Mouse (Mus musculus) hindbrain, embryonic 13.5 days (tissue): Measurements from ENCODE around the gene Pbx2. TPM values are rescaled to one million over a fixed set of nuclear protein-coding genes. Genes with fewer than 3 reads are reported as not detected.
A peak's percentile ranks its signal among the peaks of the same experiment; 100 is the strongest.

Experiments
- ATAC-seq: fragments of 200-750 bp; cut with Nextera tagmentation; 2 replicates; pipeline ENCODE4 v1.8.0; 2017; ENCODE audit warnings: moderate TSS enrichment; ENCODE audit not compliant: low FRiP score
- H3K27ac ChIP-seq: fragments of 300-500 bp; sonication (generic); 2 replicates; pipeline ENCODE4 v1.5.1; 2015; ENCODE audit warnings: inconsistent platforms, mild to moderate bottlenecking, moderate library complexity
- H3K27me3 ChIP-seq: fragments of 300-500 bp; sonication (generic); 2 replicates; pipeline ENCODE4 v1.6.1; 2015; ENCODE audit warnings: mild to moderate bottlenecking, inconsistent platforms
- H3K36me3 ChIP-seq: fragments of 300-500 bp; sonication (generic); 2 replicates; pipeline ENCODE4 v1.6.1; 2015; ENCODE audit warnings: mild to moderate bottlenecking, inconsistent platforms
- H3K4me1 ChIP-seq: fragments of 300-500 bp; sonication (generic); replicated peaks from 2 replicates; pipeline ENCODE4 v1.6.1; 2015; ENCODE audit warnings: inconsistent platforms
- H3K4me2 ChIP-seq: fragments of 300-500 bp; sonication (generic); 2 replicates; pipeline ENCODE4 v1.6.1; 2015; ENCODE audit warnings: inconsistent platforms, mild to moderate bottlenecking, moderate library complexity
- H3K4me3 ChIP-seq: fragments of 300-500 bp; sonication (generic); 2 replicates; pipeline ENCODE4 v1.5.1; 2015; ENCODE audit warnings: mild to moderate bottlenecking, inconsistent platforms
- H3K9ac ChIP-seq: fragments of 300-500 bp; sonication (generic); 2 replicates; pipeline ENCODE4 v1.6.1; 2015; ENCODE audit warnings: mild to moderate bottlenecking, inconsistent platforms
- H3K9me3 ChIP-seq: fragments of 300-500 bp; sonication (generic); 2 replicates; pipeline ENCODE4 v1.6.1; 2016; ENCODE audit warnings: inconsistent platforms
- WGBS: fragments of 180-500 bp; shearing (Covaris S2); methylation state at CpG from one replicate; pipeline ENCODE4 v1.1.7; 2015; 5-methylcytosine and 5-hydroxymethylcytosine counted together
- polyA plus RNA-seq: library from polyadenylated mRNA; unstranded; fragments of >200 nt; fragmentation: Nextera tagmentation; extraction: Ambion mirVana; gene quantifications from 2 replicates; pipeline ENCODE4 v1.2.1, GENCODE M21; 2015

Gene Pbx2
- polyA plus RNA-seq, 1 experiment from 2014 or later = 8.9 TPM

DNA sequence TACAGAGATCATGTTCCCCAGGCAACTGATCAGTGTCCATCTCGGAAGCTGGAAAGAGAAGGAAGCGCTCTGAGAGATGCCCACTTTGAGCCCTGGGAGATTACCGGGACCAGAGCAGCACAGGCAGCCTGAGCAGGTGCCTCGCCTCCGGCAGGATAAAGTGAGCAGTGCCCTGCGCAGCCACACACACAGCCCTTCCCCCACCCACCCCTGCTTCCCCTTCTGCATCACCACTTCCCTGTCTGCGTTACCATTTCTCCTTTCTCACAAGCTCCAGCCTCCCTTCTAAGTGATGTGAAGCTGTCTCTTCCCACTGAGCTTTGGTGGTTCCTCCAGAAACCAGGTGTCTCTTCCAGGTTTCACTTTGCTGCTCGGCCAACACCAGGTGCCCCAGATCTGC is 29.9 kb upstream of the Pbx2 start:
- H3K9ac ChIP-seq = 0 out of 2 replicates have a peak overlapping the region, but pooled peaks have one; percentile 19
- H3K9me3 ChIP-seq = no peaks in the 10 kb centered on the region
- H3K4me2 ChIP-seq = no peak overlapping the region
- WGBS = 41% methylated on average over 8 of the region's 8 CpGs
- peaks cover 8% of the 10 kb centered on the region; the same call in 1 of the 2 replicates for H3K27me3 ChIP-seq
- no peak overlapping the region for H3K4me3 ChIP-seq
- no peak overlapping the region for H3K27ac ChIP-seq
- no peak for ATAC-seq
- H3K4me1 ChIP-seq = peaks cover 10% of the 10 kb centered on the region; the same call in 1 of the 2 replicates
- no peaks in the 10 kb centered on the region for H3K36me3 ChIP-seq

DNA sequence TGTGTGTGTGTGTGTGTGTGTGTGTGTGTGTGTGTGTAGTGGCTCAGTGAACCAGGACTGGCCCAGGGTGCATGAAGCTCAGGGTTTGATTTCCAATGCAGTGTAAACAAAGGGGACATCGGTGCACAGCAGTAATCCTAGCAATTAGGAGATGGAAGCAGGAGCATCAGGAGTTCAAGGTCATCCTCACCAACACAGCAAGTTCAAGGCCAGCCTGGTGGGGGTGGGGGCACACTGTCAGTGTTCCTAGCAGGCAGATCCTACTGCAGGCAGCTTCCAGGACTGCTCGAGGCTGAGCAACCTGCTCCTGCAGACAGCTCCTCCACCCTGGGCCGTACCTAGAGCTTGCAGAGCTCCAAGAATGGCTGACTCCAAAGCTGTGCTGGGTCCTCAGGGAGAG is 28.5 kb upstream of the Pbx2 start:
- 66% methylated on average over 3 of the region's 3 CpGs for WGBS
- H3K27ac ChIP-seq = no peak overlapping the region
- peaks cover 11% of the 10 kb centered on the region for H3K27me3 ChIP-seq
- H3K4me2 ChIP-seq = no peak overlapping the region
- no peak for ATAC-seq
- no peak overlapping the region for H3K9ac ChIP-seq
- H3K9me3 ChIP-seq = no peaks in the 10 kb centered on the region
- peaks cover 10% of the 10 kb centered on the region; the same call in 1 of the 2 replicates for H3K4me1 ChIP-seq
- H3K36me3 ChIP-seq = no peaks in the 10 kb centered on the region
- H3K4me3 ChIP-seq = no peak overlapping the region

DNA sequence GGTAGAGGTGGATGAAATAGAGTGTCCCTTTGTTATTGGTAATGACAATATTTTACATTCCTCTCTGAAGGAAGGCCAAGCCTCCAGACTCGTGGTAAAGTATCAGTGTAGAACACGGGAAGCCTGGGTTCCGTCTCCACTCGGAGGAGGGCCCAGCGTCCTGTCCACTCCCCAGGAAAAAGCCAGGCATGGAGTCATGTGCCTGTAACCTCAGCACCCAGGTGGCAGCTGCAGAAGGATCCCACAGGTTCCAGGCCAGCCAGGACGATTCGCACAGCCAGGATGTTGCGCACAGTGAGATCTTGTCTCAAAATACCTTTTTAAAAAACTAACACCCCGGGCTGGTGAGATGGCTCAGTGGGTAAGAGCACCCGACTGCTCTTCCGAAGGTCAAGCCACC is 27.7 kb upstream of the Pbx2 start:
- no peak for ATAC-seq
- H3K36me3 ChIP-seq = no peaks in the 10 kb centered on the region
- whole genome bisulfite sequencing = 77% methylated on average over 11 of the region's 11 CpGs
- no peaks in the 10 kb centered on the region for H3K9me3 ChIP-seq
- H3K4me1 ChIP-seq = peaks cover 10% of the 10 kb centered on the region; the same call in 1 of the 2 replicates
- H3K4me2 ChIP-seq = no peak overlapping the region
- H3K27ac ChIP-seq = no peak overlapping the region
- H3K9ac ChIP-seq = no peak overlapping the region
- H3K4me3 ChIP-seq = no peak overlapping the region
- peaks cover 11% of the 10 kb centered on the region for H3K27me3 ChIP-seq

DNA sequence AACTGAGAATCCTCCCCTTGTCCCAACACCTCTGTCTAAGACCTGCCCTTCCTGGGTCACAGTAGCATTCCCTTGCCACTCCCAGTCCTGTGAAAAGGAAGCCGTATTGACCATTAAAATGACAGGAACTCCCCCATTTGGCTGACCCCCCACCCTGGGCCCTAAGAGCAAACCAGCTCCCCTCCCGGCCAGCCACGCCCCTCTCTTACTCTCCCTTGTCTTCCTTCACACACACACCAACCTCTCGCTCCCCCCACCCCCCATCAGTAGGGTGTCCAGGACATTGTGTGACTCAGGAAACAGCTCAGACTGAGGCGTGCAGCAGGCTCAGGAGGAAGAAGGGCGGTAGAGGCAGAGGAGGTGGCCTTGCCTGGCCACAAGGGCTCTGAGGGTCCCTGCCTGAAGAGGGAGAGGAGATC is 27.1 kb upstream of the Pbx2 start, which contains the start of gene Notch4:
Gene Notch4, plus strand, starts transcription at position 266 of the 419 bp plus-strand sequence.
- Histone ChIP-seq H3K4me3 (no peak within 1 kb of the TSS), H3K27ac (peak within 1 kb of the TSS; percentile 64), H3K36me3 (no peaks in the 10 kb centered on the region), H3K4me2 (peak within 1 kb of the TSS; percentile 17), H3K4me1 (peaks cover 10% of the 10 kb centered on the region; the same call in 1 of the 2 replicates), H3K27me3 (peaks cover 11% of the 10 kb centered on the region), H3K9ac (peak within 1 kb of the TSS; percentile 51; the same call in 1 of the 2 replicates), H3K9me3 (no peaks in the 10 kb centered on the region)
- ATAC-seq = no peak
- 20% methylated on average over 6 of the region's 6 CpGs for WGBS

DNA sequence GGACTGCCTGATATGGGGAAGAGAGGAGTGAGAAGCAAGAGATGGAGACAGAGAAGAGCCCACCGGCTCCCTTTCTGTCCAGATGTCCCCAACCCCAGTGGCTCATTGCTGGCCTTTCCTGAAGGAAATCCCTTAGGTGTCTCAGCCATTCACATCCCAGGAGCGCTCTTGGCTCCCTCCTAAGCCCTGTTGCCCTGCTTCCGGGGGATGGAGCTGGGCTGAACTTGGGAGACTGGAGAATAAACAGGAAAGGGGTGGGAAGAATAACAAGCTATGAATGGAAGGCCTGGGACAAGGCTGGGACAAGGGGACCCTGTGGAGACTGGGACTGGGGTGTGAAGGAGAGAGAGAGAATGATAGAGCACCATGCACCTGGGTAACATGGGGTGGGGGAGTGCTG is 26.3 kb upstream of the Pbx2 start:
- Histone ChIP-seq H3K36me3 (no peaks in the 10 kb centered on the region), H3K4me2 (peak overlapping the region; percentile 17), H3K9me3 (no peaks in the 10 kb centered on the region), H3K4me3 (no peak overlapping the region), H3K27me3 (peaks cover 11% of the 10 kb centered on the region), H3K9ac (0 out of 2 replicates have a peak overlapping the region, but pooled peaks have one; percentile 51), H3K27ac (peak overlapping the region; percentile 64), H3K4me1 (peaks cover 10% of the 10 kb centered on the region; the same call in 1 of the 2 replicates)
- 59% methylated on average over 3 of the region's 3 CpGs for WGBS
- no peak for ATAC-seq

DNA sequence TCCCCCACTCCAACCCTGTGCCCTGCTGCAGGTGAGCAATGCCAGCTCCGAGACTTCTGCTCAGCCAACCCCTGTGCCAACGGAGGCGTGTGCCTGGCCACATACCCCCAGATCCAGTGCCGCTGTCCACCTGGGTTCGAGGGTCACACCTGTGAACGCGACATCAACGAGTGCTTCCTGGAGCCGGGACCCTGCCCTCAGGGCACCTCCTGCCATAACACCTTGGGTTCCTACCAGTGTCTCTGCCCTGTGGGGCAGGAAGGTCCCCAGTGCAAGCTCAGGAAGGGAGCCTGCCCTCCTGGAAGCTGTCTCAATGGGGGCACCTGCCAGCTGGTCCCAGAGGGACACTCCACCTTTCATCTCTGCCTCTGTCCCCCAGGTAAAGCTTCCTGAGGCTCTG is 23.8 kb upstream of the Pbx2 start:
- Histone ChIP-seq H3K9me3 (no peaks in the 10 kb centered on the region), H3K4me3 (no peak overlapping the region), H3K27me3 (peaks cover 13% of the 10 kb centered on the region), H3K27ac (no peak overlapping the region), H3K4me1 (peaks cover 7% of the 10 kb centered on the region; the same call in 1 of the 2 replicates), H3K36me3 (no peaks in the 10 kb centered on the region), H3K4me2 (no peak overlapping the region), H3K9ac (no peak overlapping the region)
- no peak for ATAC-seq
- WGBS = 69% methylated on average over 9 of the region's 9 CpGs

DNA sequence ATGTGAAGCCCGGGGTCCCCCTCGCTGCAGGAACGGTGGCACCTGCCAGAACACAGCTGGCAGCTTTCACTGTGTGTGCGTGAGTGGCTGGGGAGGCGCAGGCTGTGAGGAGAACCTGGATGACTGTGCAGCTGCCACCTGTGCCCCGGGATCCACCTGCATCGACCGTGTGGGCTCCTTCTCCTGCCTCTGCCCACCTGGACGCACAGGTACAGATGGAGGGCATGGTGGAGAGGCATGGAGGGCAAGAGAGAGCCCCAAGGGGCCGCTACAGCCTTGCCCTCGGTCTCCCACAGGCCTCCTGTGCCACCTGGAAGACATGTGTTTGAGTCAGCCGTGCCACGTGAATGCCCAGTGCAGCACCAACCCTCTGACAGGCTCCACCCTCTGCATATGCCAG is 22.6 kb upstream of the Pbx2 start:
- Histone ChIP-seq H3K4me3 (no peak overlapping the region), H3K4me1 (peaks cover 7% of the 10 kb centered on the region; the same call in 1 of the 2 replicates), H3K9me3 (no peaks in the 10 kb centered on the region), H3K27me3 (peaks cover 13% of the 10 kb centered on the region), H3K9ac (no peak overlapping the region), H3K36me3 (no peaks in the 10 kb centered on the region), H3K4me2 (no peak overlapping the region), H3K27ac (no peak overlapping the region)
- no peak for ATAC-seq
- WGBS = 82% methylated on average over 13 of the region's 13 CpGs

DNA sequence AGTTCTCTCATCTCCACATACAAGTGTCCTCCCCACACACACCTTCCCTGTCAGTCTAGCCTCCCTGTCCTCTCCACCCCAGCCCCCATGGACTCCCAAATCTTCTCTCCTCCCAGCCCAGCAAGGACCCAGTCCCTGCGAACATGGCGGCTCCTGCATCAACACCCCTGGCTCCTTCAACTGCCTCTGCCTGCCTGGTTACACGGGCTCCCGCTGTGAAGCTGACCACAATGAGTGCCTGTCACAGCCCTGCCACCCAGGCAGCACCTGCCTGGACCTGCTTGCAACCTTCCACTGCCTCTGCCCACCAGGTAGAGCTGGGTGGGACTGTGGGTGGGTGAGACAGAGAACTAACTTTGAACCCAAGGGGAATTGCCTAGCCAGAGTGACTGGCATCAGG is 21.1 kb upstream of the Pbx2 start:
- H3K36me3 ChIP-seq = no peaks in the 10 kb centered on the region
- H3K4me2 ChIP-seq = no peak overlapping the region
- no peak overlapping the region for H3K4me3 ChIP-seq
- H3K27ac ChIP-seq = no peak overlapping the region
- no peaks in the 10 kb centered on the region for H3K9me3 ChIP-seq
- ATAC-seq = no peak
- no peak overlapping the region for H3K9ac ChIP-seq
- 66% methylated on average over 4 of the region's 4 CpGs for WGBS
- H3K4me1 ChIP-seq = no peaks in the 10 kb centered on the region; the same call in 1 of the 2 replicates
- H3K27me3 ChIP-seq = peaks cover 13% of the 10 kb centered on the region

DNA sequence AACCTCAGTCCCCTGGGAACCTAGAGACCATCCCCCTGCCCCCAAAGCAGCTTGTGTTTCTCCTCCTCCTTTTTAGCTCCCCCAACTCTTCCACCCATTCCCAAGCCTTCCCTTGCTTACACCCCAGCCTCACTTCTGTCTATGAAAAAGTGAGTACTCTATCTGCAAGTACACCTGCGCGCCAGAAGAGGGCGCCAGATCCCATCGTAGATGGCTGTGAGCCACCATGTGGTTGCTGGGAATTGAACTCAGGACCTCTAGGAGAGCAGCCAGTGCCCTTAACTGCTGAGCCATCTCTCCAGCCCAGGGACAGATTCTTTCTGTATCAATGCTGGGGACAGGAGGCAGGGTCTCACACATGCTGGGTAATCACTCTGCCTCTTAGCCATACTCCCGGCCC is 19.2 kb upstream of the Pbx2 start:
- Histone ChIP-seq H3K4me3 (no peak overlapping the region), H3K4me1 (no peaks in the 10 kb centered on the region; the same call in 1 of the 2 replicates), H3K4me2 (no peak overlapping the region), H3K9me3 (no peaks in the 10 kb centered on the region), H3K27ac (no peak overlapping the region), H3K36me3 (no peaks in the 10 kb centered on the region), H3K27me3 (peaks cover 5% of the 10 kb centered on the region; the same call in 1 of the 2 replicates), H3K9ac (no peak overlapping the region)
- 14% methylated on average over 5 of the region's 5 CpGs for WGBS
- ATAC-seq = no peak

DNA sequence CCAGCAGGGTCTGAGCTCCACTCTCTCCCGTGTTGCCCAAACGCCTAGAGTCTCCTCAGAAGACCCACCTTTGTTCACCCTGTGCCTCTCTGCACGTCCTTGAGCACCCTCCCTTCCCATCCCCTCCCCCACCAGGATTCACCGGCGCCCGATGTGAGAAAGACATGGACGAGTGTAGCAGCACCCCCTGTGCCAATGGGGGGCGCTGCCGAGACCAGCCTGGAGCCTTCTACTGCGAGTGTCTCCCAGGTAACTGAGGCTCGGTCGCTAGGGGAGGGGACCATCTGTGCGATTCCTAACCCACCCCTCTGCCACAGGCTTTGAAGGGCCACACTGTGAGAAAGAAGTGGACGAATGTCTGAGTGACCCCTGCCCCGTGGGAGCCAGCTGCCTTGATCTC is 18.7 kb upstream of the Pbx2 start:
- H3K9me3 ChIP-seq = no peaks in the 10 kb centered on the region
- no peak overlapping the region for H3K4me3 ChIP-seq
- H3K27ac ChIP-seq = no peak overlapping the region
- H3K4me2 ChIP-seq = no peak overlapping the region
- no peak for ATAC-seq
- peaks cover 4% of the 10 kb centered on the region; the same call in 1 of the 2 replicates for H3K27me3 ChIP-seq
- H3K36me3 ChIP-seq = no peaks in the 10 kb centered on the region
- no peak overlapping the region for H3K9ac ChIP-seq
- H3K4me1 ChIP-seq = no peaks in the 10 kb centered on the region; the same call in 1 of the 2 replicates
- WGBS = 12% methylated on average over 15 of the region's 15 CpGs

DNA sequence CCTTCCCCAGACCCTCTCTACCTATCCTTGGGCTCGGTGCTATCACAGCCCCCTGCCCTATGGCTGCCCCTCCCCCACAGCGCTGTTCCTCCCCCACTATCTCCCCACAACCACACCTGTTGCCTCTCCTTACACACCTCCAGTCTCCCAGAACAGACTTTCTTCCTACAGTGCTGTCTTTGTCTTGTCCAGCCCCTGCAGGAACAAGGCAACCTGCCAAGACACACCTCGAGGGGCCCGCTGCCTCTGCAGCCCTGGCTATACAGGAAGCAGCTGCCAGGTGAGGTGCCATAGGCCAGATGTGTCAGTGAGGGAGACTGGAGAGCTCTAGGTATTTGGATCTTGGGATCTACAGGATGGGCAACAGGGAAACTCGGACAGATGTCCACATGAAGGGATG is 14.5 kb upstream of the Pbx2 start:
- Histone ChIP-seq H3K9me3 (no peaks in the 10 kb centered on the region), H3K4me3 (no peak overlapping the region), H3K27me3 (no peaks in the 10 kb centered on the region), H3K9ac (no peak overlapping the region), H3K4me1 (no peaks in the 10 kb centered on the region), H3K36me3 (no peaks in the 10 kb centered on the region), H3K4me2 (no peak overlapping the region), H3K27ac (no peak overlapping the region)
- WGBS = 78% methylated on average over 5 of the region's 5 CpGs
- ATAC-seq = no peak

DNA sequence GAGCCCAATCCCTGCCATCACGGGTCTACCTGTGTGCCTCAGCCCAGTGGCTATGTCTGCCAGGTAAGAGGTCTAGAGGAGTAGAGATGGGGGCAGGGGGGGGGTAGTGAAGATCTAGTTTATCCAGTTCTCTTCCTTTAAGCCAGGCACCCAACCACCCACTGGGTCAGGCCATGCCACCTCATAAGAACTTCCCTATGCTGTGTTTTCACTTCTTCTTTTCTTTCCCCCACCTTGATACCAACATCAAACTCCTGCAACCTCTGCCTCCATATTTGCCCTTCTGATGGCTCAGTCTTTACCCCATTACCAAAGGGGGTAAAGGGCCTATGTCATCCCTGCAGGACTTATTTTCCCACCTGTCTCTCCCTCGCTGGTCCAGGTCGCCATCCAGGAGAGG is 13.0 kb upstream of the Pbx2 start:
- Histone ChIP-seq H3K4me2 (no peak overlapping the region), H3K27ac (no peak overlapping the region), H3K27me3 (no peaks in the 10 kb centered on the region), H3K4me3 (no peak overlapping the region), H3K36me3 (no peaks in the 10 kb centered on the region), H3K9me3 (no peaks in the 10 kb centered on the region), H3K9ac (no peak overlapping the region), H3K4me1 (no peaks in the 10 kb centered on the region)
- no peak for ATAC-seq
- 92% methylated on average over 3 of the region's 3 CpGs for WGBS

DNA sequence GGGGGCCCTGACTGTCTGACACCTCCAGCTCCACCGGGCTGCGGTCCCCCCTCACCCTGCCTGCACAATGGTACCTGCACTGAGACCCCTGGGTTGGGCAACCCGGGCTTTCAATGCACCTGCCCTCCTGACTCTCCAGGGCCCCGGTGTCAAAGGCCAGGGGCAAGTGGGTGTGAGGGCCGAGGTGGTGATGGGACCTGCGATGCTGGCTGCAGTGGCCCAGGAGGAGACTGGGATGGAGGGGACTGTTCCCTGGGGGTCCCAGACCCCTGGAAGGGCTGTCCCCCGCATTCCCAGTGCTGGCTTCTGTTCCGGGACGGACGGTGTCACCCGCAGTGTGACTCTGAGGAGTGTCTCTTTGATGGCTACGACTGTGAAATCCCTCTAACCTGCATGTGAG is 8.5 kb upstream of the Pbx2 start:
- 85% methylated on average over 12 of the region's 12 CpGs for WGBS
- H3K4me1 ChIP-seq = peaks cover 12% of the 10 kb centered on the region
- ATAC-seq = no peak
- no peaks in the 10 kb centered on the region for H3K36me3 ChIP-seq
- H3K27ac ChIP-seq = no peak overlapping the region
- H3K4me3 ChIP-seq = no peak overlapping the region
- H3K9me3 ChIP-seq = no peaks in the 10 kb centered on the region
- H3K9ac ChIP-seq = no peak overlapping the region
- H3K4me2 ChIP-seq = no peak overlapping the region
- H3K27me3 ChIP-seq = no peaks in the 10 kb centered on the region
